Mouse (Mus musculus) layer of hippocampus, postnatal 14 days (tissue): ENCODE measurements around the gene Ppp2r2c. TPM values are rescaled to one million over a fixed set of nuclear protein-coding genes. Genes with fewer than 3 reads are reported as not detected.
A peak's percentile ranks its signal among the peaks of the same experiment; 100 is the strongest.

Experiments used
- DNase-seq, 2 experiments: peaks; one replicate each; pipeline ENCODE4 v3.0.0; 2021 to 2022; ENCODE audit warnings: low spot score in 2 of 2, mixed read lengths in 1 of 2
- total RNA-seq, 2 experiments: library from RNA; stranded (reverse); gene quantifications; 2 replicates each; pipeline ENCODE4 v1.2.3; 2021

The Ppp2r2c gene
- total RNA-seq, 2 experiments from 2014 or later: 355 to 364 TPM

DNA sequence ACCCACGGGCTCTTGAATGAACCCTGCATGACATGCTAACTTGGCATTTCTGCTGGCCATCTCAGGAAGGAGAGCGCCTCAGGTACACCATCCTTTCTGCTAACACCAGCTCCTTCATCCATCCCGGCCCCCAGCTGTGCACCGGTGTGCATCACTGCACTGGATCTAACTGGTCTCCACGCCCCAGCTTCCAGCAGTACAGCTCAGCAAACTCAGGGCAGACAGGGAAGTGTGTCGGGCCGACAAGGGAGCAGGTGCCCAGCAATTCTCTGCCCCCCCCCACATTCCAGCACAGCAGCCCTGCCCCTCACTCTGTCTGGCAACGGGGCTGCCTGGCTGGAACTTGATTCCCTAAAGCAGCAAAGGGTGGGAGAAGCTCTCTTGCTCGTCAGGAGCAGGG, 109.5 kb downstream of the Ppp2r2c start:
- DNase-seq: no peak

DNA sequence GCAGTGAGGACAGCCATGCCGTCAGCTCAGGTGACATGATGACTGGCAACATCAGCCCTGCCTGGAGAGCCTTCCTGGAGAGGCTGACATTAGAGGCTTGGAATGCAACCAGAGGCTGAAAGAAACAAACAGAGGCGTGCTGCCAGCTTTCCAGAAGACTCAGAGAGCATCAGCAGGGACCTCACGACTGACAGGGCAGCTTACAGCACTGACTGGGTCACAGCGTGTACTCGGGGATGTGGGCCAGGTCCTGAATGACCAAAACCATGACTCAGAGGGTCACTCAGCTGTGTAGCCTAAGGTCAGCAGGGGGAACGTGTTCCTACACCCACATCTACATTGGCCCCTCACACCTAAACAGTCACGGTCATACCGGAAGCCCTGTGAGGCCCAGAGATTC, 110.7 kb downstream of the Ppp2r2c start:
- DNase-seq: no peak

DNA sequence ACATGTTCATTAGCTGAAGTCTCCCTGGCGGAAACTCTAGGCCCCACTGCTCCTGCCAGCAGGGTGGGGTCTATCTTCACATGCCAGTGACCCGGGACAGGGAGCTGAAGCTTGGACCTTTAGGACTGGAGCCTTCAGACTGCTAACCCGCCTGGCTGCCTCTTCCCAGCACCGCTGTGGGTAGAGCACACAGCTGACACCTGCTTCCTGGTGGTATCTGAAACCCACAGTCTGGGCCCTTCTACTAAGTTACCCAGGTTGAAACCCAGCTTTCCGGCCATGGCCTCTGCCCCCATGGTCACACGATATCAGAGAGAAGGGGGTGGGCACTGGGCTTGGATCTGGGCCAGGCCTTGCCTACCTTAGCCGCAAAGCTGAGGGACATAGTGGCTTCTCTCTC, 111.3 kb downstream of the Ppp2r2c start:
- no peak for DNase-seq

DNA sequence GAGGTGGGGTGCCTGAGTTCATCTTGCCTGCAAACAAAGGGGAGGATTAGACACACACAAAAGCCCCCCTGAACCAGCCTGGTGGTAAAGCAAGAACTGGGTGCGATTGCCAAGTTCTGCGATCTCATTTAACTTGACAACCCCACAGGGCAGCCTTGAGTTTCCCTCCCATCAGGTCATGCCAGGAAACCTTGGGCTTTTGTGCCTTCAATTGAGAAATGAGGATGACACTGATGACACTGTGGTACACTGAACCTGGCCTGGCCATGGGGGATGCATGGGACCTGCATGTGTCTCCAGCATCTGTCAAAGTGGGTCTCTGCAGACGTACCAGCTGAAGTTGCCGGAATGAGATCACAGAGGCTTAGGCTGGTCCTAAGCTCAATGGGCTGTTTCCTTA, 114.0 kb downstream of the Ppp2r2c start:
- DNase-seq: no peak

DNA sequence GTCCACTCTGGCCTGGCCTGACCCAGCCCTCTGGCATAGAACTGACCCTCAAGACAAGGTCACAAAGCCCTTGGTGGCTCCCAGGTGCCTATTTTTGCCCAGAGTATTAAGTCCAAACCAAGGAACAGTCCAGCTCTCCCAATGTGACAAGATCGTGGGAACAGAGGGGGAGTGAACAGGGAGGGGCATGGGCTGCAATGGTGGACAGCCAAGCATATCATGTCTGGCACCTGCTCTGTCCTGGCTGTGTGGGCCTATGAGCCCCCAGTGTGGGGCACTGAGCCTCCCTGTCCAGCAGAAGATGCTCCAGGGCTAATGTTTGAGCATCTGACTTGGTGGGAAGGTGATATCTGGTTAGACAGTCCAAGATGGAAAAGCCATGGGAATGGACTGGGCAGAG, 118.3 kb downstream of the Ppp2r2c start:
- no peak for DNase-seq

DNA sequence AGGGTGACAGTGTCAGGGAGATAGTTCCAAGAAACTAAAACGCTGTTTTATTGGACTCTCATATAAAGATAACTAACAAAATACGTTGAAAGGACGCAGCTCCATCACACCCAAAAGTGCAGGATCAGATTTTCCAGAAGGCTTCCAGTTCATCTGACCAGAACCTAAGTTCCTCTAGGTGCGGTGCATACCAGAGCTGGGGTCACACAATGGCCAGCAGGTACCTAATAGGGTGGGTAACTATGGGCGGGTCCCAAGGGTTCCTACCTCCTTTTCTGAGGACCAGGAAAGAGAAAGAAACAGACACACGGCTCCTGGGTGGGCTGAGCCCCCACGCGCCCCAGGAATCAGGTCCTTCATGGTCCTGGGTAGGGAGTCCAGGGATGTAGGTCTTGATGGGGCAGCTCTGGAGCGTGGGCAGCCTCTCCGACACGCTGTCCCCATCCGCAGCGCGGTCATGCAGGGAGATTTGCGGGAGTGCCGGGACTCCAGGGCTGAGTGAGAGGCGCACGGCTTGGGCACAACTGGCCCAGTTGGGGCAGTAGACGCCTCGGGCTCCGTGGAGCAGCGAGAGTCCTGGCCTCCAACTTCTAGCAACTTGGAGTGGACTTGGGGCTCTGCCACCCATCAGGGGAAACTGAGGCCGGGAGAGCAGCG, 119.9 kb downstream of the Ppp2r2c start:
- no peak for DNase-seq

DNA sequence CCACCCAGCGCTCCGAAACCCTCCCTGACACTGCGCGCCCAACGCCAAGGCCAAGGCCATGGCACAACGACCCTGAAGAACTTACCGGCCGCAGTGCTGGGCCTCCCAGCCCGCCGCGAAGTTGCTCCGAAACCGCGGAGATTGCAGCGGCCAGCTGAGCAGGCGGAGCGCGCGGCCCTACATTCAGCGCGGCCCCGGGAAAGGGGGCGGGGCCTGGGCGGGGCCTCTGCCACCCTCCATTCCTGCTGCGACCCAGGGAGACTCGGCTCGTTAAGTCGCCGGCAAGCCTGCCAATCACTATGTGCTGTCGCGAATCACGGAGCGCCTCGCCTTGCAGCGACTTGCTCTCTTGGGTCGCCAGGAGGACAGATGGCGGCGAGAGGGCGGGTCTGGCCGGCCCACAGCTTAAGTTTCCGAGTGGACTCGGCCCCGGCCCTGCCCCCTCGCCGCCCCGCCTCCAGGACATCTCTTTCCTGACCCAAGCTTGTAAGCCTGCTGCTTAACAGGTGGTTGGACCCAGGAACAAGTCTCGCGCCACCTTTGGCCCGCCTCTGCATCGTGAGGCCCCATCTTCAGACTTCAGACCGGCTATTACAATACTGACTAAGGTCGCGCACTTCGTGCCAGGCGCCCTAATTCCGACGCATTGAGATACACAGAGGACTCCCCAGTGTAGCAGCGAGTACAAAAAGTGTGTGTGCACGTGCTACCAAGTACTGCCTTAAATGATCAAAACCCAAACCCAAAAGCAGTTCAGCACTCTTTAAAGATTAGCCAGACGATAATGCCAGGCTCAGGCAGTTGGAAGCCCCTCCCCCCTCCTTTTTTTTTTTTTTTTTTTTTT, 120.7 kb downstream of the Ppp2r2c start, which contains the start of gene Wfs1:
Gene Wfs1, minus strand, starts transcription at position 425 of the 844 bp plus-strand sequence.
- peak; percentile 90 to 97 for DNase-seq

DNA sequence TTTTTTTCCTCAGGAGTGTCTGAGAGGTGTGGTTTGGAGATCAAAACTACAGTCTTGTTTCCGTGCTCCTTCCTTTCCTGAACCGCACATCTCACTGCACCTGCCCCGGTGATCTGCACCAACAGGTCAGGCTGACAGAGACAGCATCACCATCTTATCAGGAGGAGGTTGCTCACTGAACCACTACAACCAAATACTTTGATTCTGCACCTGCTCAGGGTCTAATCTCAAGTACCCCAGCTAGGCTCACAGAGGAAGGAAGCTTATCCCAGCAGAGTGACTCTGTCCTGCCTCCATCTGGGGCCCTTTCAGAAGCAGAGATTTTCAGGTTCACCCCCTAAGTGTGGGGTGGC, 121.3 kb downstream of the Ppp2r2c start:
- DNase-seq: no peak

DNA sequence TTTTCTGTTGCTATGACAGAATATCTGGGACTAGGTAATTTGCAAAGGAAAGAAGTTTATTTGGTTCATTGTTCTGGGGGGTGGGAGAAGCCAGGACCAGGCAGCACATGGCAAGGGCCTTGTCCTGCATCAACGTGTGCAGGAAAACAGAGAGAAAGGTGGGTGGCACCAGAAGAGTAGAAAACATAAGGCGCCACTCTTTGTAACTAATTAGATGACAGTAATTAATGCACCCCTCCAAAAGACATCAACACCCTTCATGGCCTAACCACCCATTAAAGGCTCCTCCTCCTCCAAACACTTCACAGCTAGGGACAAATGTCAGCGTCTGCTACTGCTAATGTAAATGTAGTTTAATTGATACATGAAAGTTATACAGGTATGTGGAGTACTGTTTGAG, 121.9 kb downstream of the Ppp2r2c start:
- DNase-seq: no peak

DNA sequence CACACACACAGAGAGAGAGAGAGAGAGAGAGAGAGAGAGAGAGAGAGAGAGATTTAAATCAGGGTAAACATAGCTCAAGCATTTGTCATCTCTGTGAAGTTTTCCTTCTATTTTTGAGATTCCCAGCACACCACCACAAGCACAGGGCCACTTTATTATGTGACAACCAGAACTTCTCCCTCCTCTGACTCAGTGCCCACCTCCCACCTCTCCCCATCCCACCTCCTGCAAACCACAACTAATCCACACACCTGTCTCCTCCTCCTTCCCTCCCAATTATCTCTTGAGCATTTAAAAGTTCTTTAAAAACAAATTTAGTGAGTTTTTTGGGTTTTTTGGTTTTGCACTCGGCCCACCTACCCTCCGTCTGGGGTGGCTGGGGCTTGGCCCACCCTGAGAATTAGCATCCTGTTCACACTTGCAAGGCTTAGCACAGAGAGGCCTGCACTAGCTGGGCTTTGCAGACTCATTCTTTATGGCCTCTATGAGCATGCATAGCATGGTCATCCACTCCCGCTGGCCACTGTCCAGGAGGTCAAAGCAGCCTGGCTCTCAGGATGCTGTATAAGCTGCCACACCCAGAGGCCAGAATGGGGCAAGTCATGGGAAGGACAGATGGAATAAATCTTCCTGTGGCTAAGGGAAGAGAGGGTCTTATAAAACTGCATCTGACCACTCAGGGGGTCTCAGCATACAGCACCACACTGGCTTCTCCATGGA, 122.5 kb downstream of the Ppp2r2c start:
- no peak for DNase-seq

DNA sequence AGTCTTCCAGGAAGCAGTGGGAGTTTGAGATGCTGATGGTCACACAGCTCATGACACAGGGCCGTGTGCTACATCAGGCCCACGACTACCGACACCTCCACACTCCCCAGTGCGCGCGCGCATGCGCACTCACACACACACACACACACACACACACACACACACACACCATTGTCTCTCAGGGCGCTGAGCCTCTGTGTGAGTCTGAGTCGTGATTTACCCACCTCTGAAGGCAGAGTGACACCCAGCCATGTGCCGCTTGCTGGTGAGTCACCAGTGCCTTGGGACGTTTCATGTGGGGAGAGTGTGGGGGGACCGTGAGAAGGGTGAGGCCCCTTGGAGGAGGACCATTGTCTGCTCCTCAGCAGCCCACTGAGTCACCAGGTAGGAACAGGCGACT, 128.1 kb downstream of the Ppp2r2c start:
- no peak for DNase-seq

DNA sequence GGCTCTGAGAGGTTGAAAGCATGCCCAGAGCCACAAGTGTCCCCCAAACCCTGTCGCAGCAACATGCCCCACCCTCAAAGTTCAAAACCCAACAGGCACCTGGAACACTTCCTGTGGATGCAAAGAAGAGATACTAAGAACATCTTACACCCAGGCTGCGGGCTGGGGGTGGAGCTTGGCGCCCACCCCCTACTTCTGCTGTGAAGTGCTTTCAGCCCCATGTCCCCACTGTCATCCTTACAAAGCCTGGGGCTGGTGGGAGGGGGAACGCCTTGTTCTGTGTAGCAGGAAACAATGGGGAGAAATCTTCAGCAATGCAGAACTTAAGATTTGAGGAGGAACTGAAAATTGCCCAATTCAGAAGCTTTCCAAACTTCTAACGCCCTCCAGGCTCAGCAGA, 129.7 kb downstream of the Ppp2r2c start:
- DNase-seq: no peak

DNA sequence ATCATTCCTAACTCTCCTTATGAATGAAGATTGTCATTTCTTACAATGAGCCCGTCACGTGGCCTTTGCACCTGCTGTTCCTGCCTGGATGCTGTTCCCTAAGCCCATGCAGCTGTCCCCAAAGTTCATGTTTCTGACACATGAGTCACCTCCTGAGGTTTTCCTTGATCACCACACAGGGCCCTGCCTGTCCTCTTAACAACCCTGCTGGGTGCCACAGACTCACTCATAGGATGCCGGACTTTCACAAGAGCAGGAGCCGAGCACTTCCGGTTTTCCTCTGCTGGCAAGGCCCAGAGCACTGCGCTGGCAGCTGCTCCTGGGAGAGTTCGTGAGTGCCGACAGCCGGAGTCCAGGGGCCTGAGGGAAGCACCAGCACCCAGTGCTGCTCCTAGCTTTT, 132.7 kb downstream of the Ppp2r2c start:
- DNase-seq: no peak

DNA sequence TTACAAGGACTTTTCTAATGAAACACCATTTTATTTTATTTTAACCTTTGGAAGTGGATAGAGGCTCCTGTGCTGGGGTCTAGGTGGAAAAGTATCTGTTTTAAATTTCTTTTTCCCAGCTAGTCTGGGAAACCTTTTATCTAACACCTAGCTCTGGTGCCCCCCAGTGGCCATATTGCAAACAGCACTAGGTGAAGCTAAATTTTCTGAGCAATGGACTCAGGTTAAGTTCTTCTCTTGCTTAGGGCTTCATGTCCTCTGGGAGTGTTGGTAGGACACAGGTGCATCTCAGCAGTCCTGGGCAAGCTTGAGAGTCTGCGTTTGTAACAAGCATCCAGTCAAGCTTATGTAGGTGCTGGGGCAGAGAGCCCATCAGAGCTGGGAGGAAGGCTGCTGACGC, 133.7 kb downstream of the Ppp2r2c start:
- peak; percentile 72 to 85 for DNase-seq

Other genes starting within 250 kb of the Ppp2r2c start
- gene D5Ertd579e, start 172.5 kb upstream of the Ppp2r2c start, total RNA-seq: 100 to 1,000 TPM in 1 of 2 experiments, 10 to 100 TPM in 1; 99.1 to 118 TPM
- gene Bloc1s4, start 119.9 kb upstream of the Ppp2r2c start, total RNA-seq: 10 to 100 TPM; 19.9 to 21.0 TPM
- gene Mrfap1, start 71.7 kb upstream of the Ppp2r2c start, total RNA-seq: 100 to 1,000 TPM; 537 to 543 TPM
- 10 to 100 TPM; 19.6 to 20.1 TPM for gene Man2b2, start 37.9 kb upstream of the Ppp2r2c start, total RNA-seq
- gene Wfs1, start 120.7 kb downstream of the Ppp2r2c start, total RNA-seq: 100 to 1,000 TPM; 115 to 126 TPM
- gene Gm1043, start 216.9 kb downstream of the Ppp2r2c start, total RNA-seq: 10 to 100 TPM; 17.5 to 21.6 TPM